8 mouse cellular contexts compared by ENCODE assay signal in the genomic region with DNA sequence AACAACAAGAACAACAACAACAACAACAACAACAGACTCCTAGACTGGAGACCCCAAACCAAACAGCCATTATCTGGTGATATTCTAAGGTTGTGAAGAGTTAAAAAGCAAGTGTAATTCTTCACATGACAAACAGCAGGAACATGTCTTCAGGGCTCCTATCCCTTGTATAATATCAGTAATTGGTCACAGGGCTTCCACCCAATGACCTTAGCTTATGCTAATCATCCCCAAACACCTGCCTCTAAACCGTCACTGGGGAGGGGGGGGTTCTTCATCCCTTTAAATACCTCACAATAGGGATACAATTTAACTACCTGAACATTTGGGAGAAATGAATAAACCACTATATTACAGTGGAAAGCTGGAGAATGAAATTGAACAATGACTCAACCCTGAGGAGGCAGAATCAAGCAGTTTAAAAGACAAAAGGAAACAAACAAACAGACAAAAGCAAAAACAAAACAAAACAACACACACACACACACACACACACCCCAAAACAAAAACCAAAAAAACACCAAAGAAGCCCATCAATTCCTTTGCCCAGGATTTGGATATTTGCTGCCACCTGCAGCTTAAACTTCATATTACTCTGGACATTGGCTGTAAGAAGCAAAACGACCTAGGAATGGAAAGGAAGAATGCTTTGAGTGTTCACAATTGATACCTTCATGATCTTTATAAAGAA. TPM values are rescaled to one million over a fixed set of nuclear protein-coding genes. Genes with fewer than 3 reads are reported as not detected.
DNase-seq lines count a peak whose midpoint lies in the region; ATAC-seq lines count a peak whose summit lies in the region.

No protein-coding gene starts in this region.

- H3K9me3 ChIP-seq in hindbrain, embryonic 11.5 days (ENCODE audit: control insufficient read depth, low read length), result no peaks in the 10 kb centered on the region
- no peaks in the 10 kb centered on the region for H3K9me3 ChIP-seq in hindbrain, embryonic 10.5 days
- H3K9me3 ChIP-seq in heart, embryonic 11.5 days (replicated peaks; ENCODE audit: control insufficient read depth, low read length), result no peaks in the 10 kb centered on the region

- H3K4me3 ChIP-seq in hindbrain, embryonic 11.5 days (ENCODE audit: low read depth, low read length), result no peak overlapping the region
- H3K4me3 ChIP-seq in hindbrain, embryonic 10.5 days, result no peak overlapping the region
- no peak overlapping the region for H3K4me3 ChIP-seq in heart, embryonic 11.5 days (ENCODE audit: low read depth, low read length)

- no peaks in the 10 kb centered on the region for H3K36me3 ChIP-seq in hindbrain, embryonic 11.5 days (ENCODE audit: control insufficient read depth, insufficient read depth, low read length)
- H3K36me3 ChIP-seq in hindbrain, embryonic 10.5 days, result no peaks in the 10 kb centered on the region
- H3K36me3 ChIP-seq in heart, embryonic 11.5 days (ENCODE audit: control insufficient read depth, insufficient read depth, low read length), result no peaks in the 10 kb centered on the region

- no peak for ATAC-seq in hindbrain, embryonic 11.5 days (ENCODE audit: low FRiP score)
- peak; percentile 87 for ATAC-seq in common myeloid progenitor, adult 5-6 weeks (replicated peaks; ENCODE audit: low read depth, poor library complexity, severe bottlenecking)
- ATAC-seq in heart, embryonic 11.5 days (replicated peaks; ENCODE audit: insufficient number of reproducible peaks, low FRiP score, low TSS enrichment), result no peak

- 8% methylated on average over 2 of the region's 2 CpGs for WGBS in hindbrain, embryonic 11.5 days
- WGBS in hindbrain, embryonic 10.5 days, result 22% methylated on average over 2 of the region's 2 CpGs
- WGBS in heart, embryonic 11.5 days (ENCODE audit: insufficient replicate concordance), result 14% methylated on average over 2 of the region's 2 CpGs

- DNase-seq in hindbrain, embryonic 11.5 days (ENCODE audit: low spot score), result peak; percentile 37
- DNase-seq in hindbrain, embryonic 10.5 days (ENCODE audit: low spot score), result no peak
- peak; percentile 25 for DNase-seq in Muller cell, postnatal 12 days (ENCODE audit: inconsistent ontology term)
- DNase-seq in layer of hippocampus, adult 9-10 months (ENCODE audit: low spot score), result peak; percentile 29
- peak; percentile 30 for DNase-seq in retina, postnatal 7 days (ENCODE audit: low read depth, low spot score)
- no peak for DNase-seq in spleen, postnatal 10 days (ENCODE audit: low spot score in 2 of 2)

- H3K9ac ChIP-seq in hindbrain, embryonic 11.5 days (ENCODE audit: low read depth, low read length), result no peak overlapping the region
- no peak overlapping the region for H3K9ac ChIP-seq in heart, embryonic 11.5 days (ENCODE audit: low read depth, low read length)

- H3K4me1 ChIP-seq in hindbrain, embryonic 11.5 days (replicated peaks; ENCODE audit: control insufficient read depth, insufficient read depth, low read length), result no peaks in the 10 kb centered on the region
- no peaks in the 10 kb centered on the region for H3K4me1 ChIP-seq in hindbrain, embryonic 10.5 days (replicated peaks)
- no peaks in the 10 kb centered on the region for H3K4me1 ChIP-seq in heart, embryonic 11.5 days (ENCODE audit: control insufficient read depth, insufficient read depth, low read length)

- no peaks in the 10 kb centered on the region for H3K27me3 ChIP-seq in hindbrain, embryonic 11.5 days (ENCODE audit: control insufficient read depth, insufficient read depth, low read length)
- no peaks in the 10 kb centered on the region for H3K27me3 ChIP-seq in hindbrain, embryonic 10.5 days (ENCODE audit: insufficient read depth, poor library complexity, severe bottlenecking)
- no peaks in the 10 kb centered on the region for H3K27me3 ChIP-seq in heart, embryonic 11.5 days (ENCODE audit: control insufficient read depth, insufficient read depth, low read length)

- H3K4me2 ChIP-seq in hindbrain, embryonic 11.5 days (replicated peaks; ENCODE audit: low read depth, low read length), result no peak overlapping the region
- no peak overlapping the region for H3K4me2 ChIP-seq in heart, embryonic 11.5 days

- H3K27ac ChIP-seq in hindbrain, embryonic 11.5 days (ENCODE audit: low read depth, low read length), result no peak overlapping the region
- no peak overlapping the region for H3K27ac ChIP-seq in hindbrain, embryonic 10.5 days
- no peak overlapping the region for H3K27ac ChIP-seq in heart, embryonic 11.5 days (ENCODE audit: low read depth, low read length)

RNA-seq across cellular contexts. Expression of a gene that starts 44.8 kb away (rescaled TPM):
- polyA plus RNA-seq in hindbrain, embryonic 11.5 days (2014; fragmentation: Nextera tagmentation; extraction: Ambion mirVana), result 7.0 and 7.6 TPM in 2 replicates
- polyA plus RNA-seq in hindbrain, embryonic 10.5 days (2016; fragmentation: Nextera tagmentation; extraction: Ambion mirVana), result 5.1 and 5.8 TPM in 2 replicates
- 11.1 and 11.9 TPM in 2 replicates for total RNA-seq in common myeloid progenitor, adult 5-6 weeks (2017)
- polyA plus RNA-seq in heart, embryonic 11.5 days (2014; fragmentation: Nextera tagmentation; extraction: Ambion mirVana), result 3.1 and 3.3 TPM in 2 replicates

Comparison
In these comparisons a context has a peak if more than half of its experiments do, and no peak if none do; other contexts are left out.
1. DNase-seq: peak in hindbrain, embryonic 11.5 days (single experiment), Muller cell, postnatal 12 days (single experiment), layer of hippocampus, adult 9-10 months (single experiment) and retina, postnatal 7 days (single experiment); none in hindbrain, embryonic 10.5 days (single experiment) and spleen, postnatal 10 days (0 of 2).